Mouse (Mus musculus) myocyte (in vitro differentiated cells): ENCODE measurements around the gene Ttc1. TPM values are rescaled to one million over a fixed set of nuclear protein-coding genes. Genes with fewer than 3 reads are reported as not detected.
A peak's percentile ranks its signal among the peaks of the same experiment; 100 is the strongest.

Experiments
- H3K27me3 ChIP-seq: one replicate; pipeline ENCODE4 v1.6.1; 2011; ENCODE audit not compliant: control insufficient read depth, insufficient read depth, insufficient read length
- H3K36me3 ChIP-seq: one replicate; pipeline ENCODE4 v1.6.1; 2011; ENCODE audit not compliant: control insufficient read depth, insufficient read depth
- H3K4me2 ChIP-seq: one replicate; pipeline ENCODE4 v1.6.1; 2011; ENCODE audit warnings: low read depth, control low read depth
- H3K4me3 ChIP-seq: one replicate; pipeline ENCODE4 v1.5.1; 2011; ENCODE audit warnings: mild to moderate bottlenecking, control low read depth, moderate library complexity
- H3K79me2 ChIP-seq: one replicate; pipeline ENCODE4 v1.6.1; 2011; ENCODE audit not compliant: control insufficient read depth, insufficient read depth
- H3ac ChIP-seq: one replicate; pipeline ENCODE4 v1.6.1; 2011; ENCODE audit not compliant: control insufficient read depth, insufficient read length
- CEBPB ChIP-seq: IDR thresholded peaks from 2 replicates; pipeline ENCODE4 v1.6.1; 2011; ENCODE audit warnings: mild to moderate bottlenecking, moderate library complexity; ENCODE audit not compliant: poor library complexity, insufficient read depth, severe bottlenecking
- E2F4 ChIP-seq: IDR thresholded peaks from one replicate; pipeline ENCODE4 v1.6.1; 2011; ENCODE audit warnings: mild to moderate bottlenecking, control low read depth, moderate library complexity; ENCODE audit not compliant: insufficient read depth
- MAX ChIP-seq: IDR thresholded peaks from one replicate; pipeline ENCODE4 v1.6.1; 2011; ENCODE audit warnings: low read depth, mild to moderate bottlenecking, control low read depth
- MYOD1 ChIP-seq, 3 experiments: IDR thresholded peaks; one replicate each; pipeline ENCODE4 v1.6.1; 2011; ENCODE audit warnings: control low read depth in 2 of 3, low read depth in 2 of 3, mild to moderate bottlenecking in 2 of 3, moderate library complexity in 1 of 3; ENCODE audit not compliant: insufficient read length in 2 of 3, control insufficient read depth in 1 of 3
- MYOG ChIP-seq, 3 experiments: IDR thresholded peaks; one replicate each; pipeline ENCODE4 v1.6.1; 2011; ENCODE audit warnings: control low read depth in 2 of 3, low read depth in 2 of 3, mild to moderate bottlenecking in 2 of 3; ENCODE audit not compliant: insufficient read length in 2 of 3, control insufficient read depth in 1 of 3, insufficient read depth in 1 of 3
- POLR2A ChIP-seq: IDR thresholded peaks from one replicate; pipeline ENCODE4 v1.6.1; 2011; ENCODE audit warnings: low read depth, mild to moderate bottlenecking, control low read depth, moderate library complexity; ENCODE audit not compliant: insufficient read length
- POLR2AphosphoS2 ChIP-seq: IDR thresholded peaks from one replicate; pipeline ENCODE4 v1.6.1; 2011; ENCODE audit warnings: low read depth, control low read depth; ENCODE audit not compliant: insufficient read length
- REST ChIP-seq: IDR thresholded peaks from one replicate; pipeline ENCODE4 v1.6.1; 2011; ENCODE audit warnings: mild to moderate bottlenecking, control low read depth, moderate library complexity; ENCODE audit not compliant: insufficient read depth, insufficient read length
- SRF ChIP-seq: IDR thresholded peaks from one replicate; pipeline ENCODE4 v1.6.1; 2011; ENCODE audit warnings: low read depth; ENCODE audit not compliant: control insufficient read depth, insufficient read length
- TCF12 ChIP-seq: IDR thresholded peaks from one replicate; pipeline ENCODE4 v1.6.1; 2011; ENCODE audit warnings: mild to moderate bottlenecking, control low read depth; ENCODE audit not compliant: poor library complexity, insufficient read depth, severe bottlenecking
- TCF3 ChIP-seq: IDR thresholded peaks from one replicate; pipeline ENCODE4 v1.6.1; 2011; ENCODE audit warnings: low read depth, control low read depth; ENCODE audit not compliant: insufficient read length
- USF1 ChIP-seq: IDR thresholded peaks from one replicate; pipeline ENCODE4 v1.6.1; 2011; ENCODE audit warnings: low read depth, mild to moderate bottlenecking, control low read depth, moderate library complexity
- polyA plus RNA-seq: library from polyadenylated mRNA; unstranded; fragments of >200 nt; fragmentation: generic; extraction: Trizol; gene quantifications from one replicate; pipeline ENCODE4 v1.2.1, GENCODE M21; 2012; ENCODE audit warnings: missing spikeins

The Ttc1 gene
- polyA plus RNA-seq, 1 experiment, result 39.0 TPM

GRCm38 (mm10) chr11:43767749-43768148 is 19.9 kb upstream of the Ttc1 start:
- H3K4me3 ChIP-seq, result peak overlapping the region; percentile 13

GRCm38 (mm10) chr11:43766922-43767648 is 19.3 kb upstream of the Ttc1 start:
- no peaks in the 10 kb centered on the region for H3K36me3 ChIP-seq
- H3K79me2 ChIP-seq, result no peaks in the 10 kb centered on the region
- TF ChIP-seq E2F4 (no peak), POLR2A (no peak), MYOD1 (IDR thresholded peaks at IDR 0.05; ENCODE audit: control insufficient read depth in 1 of 3, insufficient read length in 2 of 3, low read depth in 2 of 3) (peak in 1 of 3 experiments; percentile 7), MYOG (IDR thresholded peaks at IDR 0.05; ENCODE audit: control insufficient read depth in 1 of 3, insufficient read depth in 1 of 3, insufficient read length in 2 of 3, low read depth in 2 of 3) (no peak), MAX (no peak), CEBPB (no peak), USF1 (no peak)

More at GRCm38 (mm10) chr11:43767749-43768148, 19.9 kb upstream of the Ttc1 start:
- H3K27me3 ChIP-seq, result no peaks in the 10 kb centered on the region
- H3K79me2 ChIP-seq, result no peaks in the 10 kb centered on the region
- H3K4me2 ChIP-seq, result peak overlapping the region; percentile 83
- no peaks in the 10 kb centered on the region for H3K36me3 ChIP-seq
- H3ac ChIP-seq, result no peak overlapping the region
- TF ChIP-seq POLR2AphosphoS2, result no peak
- TF ChIP-seq USF1, result no peak
- TF ChIP-seq REST, result no peak
- TF ChIP-seq E2F4, result no peak
- no peak for TF ChIP-seq CEBPB
- no peak for TF ChIP-seq SRF
- TF ChIP-seq MYOG (IDR thresholded peaks at IDR 0.05; ENCODE audit: control insufficient read depth in 1 of 3, insufficient read depth in 1 of 3, insufficient read length in 2 of 3, low read depth in 2 of 3), result no peak
- no peak for TF ChIP-seq POLR2A
- TF ChIP-seq TCF12, result no peak
- TF ChIP-seq TCF3, result no peak
- no peak for TF ChIP-seq MYOD1 (IDR thresholded peaks at IDR 0.05; ENCODE audit: control insufficient read depth in 1 of 3, insufficient read length in 2 of 3, low read depth in 2 of 3)
- TF ChIP-seq MAX, result no peak

GRCm38 (mm10) chr11:43758436-43758835 is 10.6 kb upstream of the Ttc1 start:
- H3K4me3 ChIP-seq, result no peak overlapping the region
- TF ChIP-seq MAX (no peak), POLR2A (no peak), MYOD1 (IDR thresholded peaks at IDR 0.05; ENCODE audit: control insufficient read depth in 1 of 3, insufficient read length in 2 of 3, low read depth in 2 of 3) (no peak), REST (no peak), MYOG (IDR thresholded peaks at IDR 0.05; ENCODE audit: control insufficient read depth in 1 of 3, insufficient read depth in 1 of 3, insufficient read length in 2 of 3, low read depth in 2 of 3) (no peak), SRF (no peak), CEBPB (no peak), TCF12 (no peak), POLR2AphosphoS2 (no peak), TCF3 (no peak), USF1 (no peak), E2F4 (no peak)
- H3ac ChIP-seq, result no peak overlapping the region
- peaks cover 10% of the 10 kb centered on the region for H3K27me3 ChIP-seq
- H3K36me3 ChIP-seq, result no peaks in the 10 kb centered on the region
- H3K4me2 ChIP-seq, result no peak overlapping the region
- H3K79me2 ChIP-seq, result no peaks in the 10 kb centered on the region

More at GRCm38 (mm10) chr11:43766922-43767648, 19.3 kb upstream of the Ttc1 start:
- H3K4me2 ChIP-seq, result peak overlapping the region; percentile 83
- peak overlapping the region; percentile 13 for H3K4me3 ChIP-seq
- no peaks in the 10 kb centered on the region for H3K27me3 ChIP-seq
- H3ac ChIP-seq, result no peak overlapping the region

- Histone ChIP-seq H3K79me2 (no peaks in the 10 kb centered on the region), H3K4me2 (no peak overlapping the region), H3K27me3 (peaks cover 19% of the 10 kb centered on the region), H3K36me3 (no peaks in the 10 kb centered on the region), H3K4me3 (no peak overlapping the region), H3ac (no peak overlapping the region)
- TF ChIP-seq USF1, result no peak
- no peak for TF ChIP-seq REST
- no peak for TF ChIP-seq SRF
- TF ChIP-seq E2F4, result no peak
- TF ChIP-seq MYOG (IDR thresholded peaks at IDR 0.05; ENCODE audit: control insufficient read depth in 1 of 3, insufficient read depth in 1 of 3, insufficient read length in 2 of 3, low read depth in 2 of 3), result no peak
- TF ChIP-seq POLR2A, result no peak
- TF ChIP-seq POLR2AphosphoS2, result no peak
- TF ChIP-seq TCF3, result no peak
- no peak for TF ChIP-seq MYOD1 (IDR thresholded peaks at IDR 0.05; ENCODE audit: control insufficient read depth in 1 of 3, insufficient read length in 2 of 3, low read depth in 2 of 3)
- no peak for TF ChIP-seq TCF12
- no peak for TF ChIP-seq MAX
- no peak for TF ChIP-seq CEBPB
These were observed 7.6 kb upstream of the Ttc1 start for GRCm38 (mm10) chr11:43755411-43755810.
